Mouse (Mus musculus) gastrocnemius, adult 8-10 months (tissue): ENCODE results near the gene Tgm1. TPM values are rescaled to one million over a fixed set of nuclear protein-coding genes. Genes with fewer than 3 reads are reported as not detected.
A peak's percentile ranks its signal among the peaks of the same experiment; 100 is the strongest.

ENCODE experiments used
- DNase-seq, 2 experiments: peaks; one replicate each; pipeline ENCODE4 v3.0.0; 2022; ENCODE audit warnings: low spot score in 2 of 2
- total RNA-seq, 4 experiments: library from RNA; stranded (reverse); gene quantifications; 2 replicates each; pipeline ENCODE4 v1.2.4; 2022

The Tgm1 gene
- under 1 TPM in 3 of 4 experiments, not detected in 1; 0.09 to 0.12 (median 0.11) TPM for total RNA-seq

GRCm38 (mm10) chr14:55713729-55714122 is at the start of gene Tgm1:
Tgm1 (minus strand) TSS chr14:55713926.
- no peak for DNase-seq

GRCm38 (mm10) chr14:55763166-55763565 is 49.4 kb upstream of the Tgm1 start:
- DNase-seq: no peak

GRCm38 (mm10) chr14:55762001-55762821 is 48.5 kb upstream of the Tgm1 start:
- peak in 1 of 2 experiments; percentile 24 for DNase-seq

GRCm38 (mm10) chr14:55761163-55761562 is 47.4 kb upstream of the Tgm1 start, which contains the start of gene Ltb4r2:
Ltb4r2 (plus strand) TSS chr14:55761428.
- no peak for DNase-seq

DNA sequence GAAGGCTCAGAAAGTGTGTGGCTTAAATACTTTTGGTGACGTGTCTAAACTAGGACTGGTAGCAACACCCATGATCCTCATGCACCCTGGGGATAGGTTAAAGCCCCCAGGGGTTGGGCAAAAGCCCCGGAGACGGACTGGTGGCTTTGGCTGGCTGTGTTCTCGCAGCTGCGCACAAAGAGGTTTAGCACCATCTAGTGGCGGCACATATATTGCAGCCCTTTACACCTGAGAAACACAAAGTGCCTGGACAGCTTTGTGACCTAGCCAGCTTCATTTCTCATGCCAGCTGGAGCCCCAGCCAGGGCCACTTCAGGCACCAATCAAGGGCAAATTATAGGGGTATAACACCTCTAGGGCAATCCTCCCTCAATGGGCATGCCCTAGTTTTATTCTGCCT is 46.4 kb upstream of the Tgm1 start:
- DNase-seq: peak; percentile 75 to 79

DNA sequence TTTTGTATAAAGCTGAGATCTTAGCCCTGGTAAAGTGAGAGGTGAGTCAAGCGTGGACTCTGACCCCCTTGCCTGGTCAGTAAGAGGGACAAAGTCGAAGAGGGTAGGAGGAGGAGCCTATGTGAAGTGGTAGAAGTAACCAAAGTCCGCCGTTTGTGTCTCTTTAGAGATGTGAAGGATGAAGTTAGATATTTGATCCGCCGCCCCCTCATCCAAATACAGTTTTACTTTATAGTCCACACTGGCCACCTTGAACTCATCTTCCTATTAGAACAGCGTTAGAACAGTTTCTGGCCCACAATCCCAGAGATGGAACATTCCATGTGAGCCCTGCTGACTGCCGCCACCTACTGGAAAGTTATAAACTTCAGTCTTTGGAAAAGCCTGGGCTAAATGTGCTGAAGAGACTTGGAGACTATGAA is 44.6 kb upstream of the Tgm1 start, which contains the start of gene Cideb:
TSS of gene Cideb (minus strand) at position 96 of the 422 bp plus-strand sequence.
- DNase-seq: no peak

GRCm38 (mm10) chr14:55757566-55757965 is 43.8 kb upstream of the Tgm1 start:
- DNase-seq: no peak

- DNase-seq: no peak
These were observed 33.5 kb upstream of the Tgm1 start for GRCm38 (mm10) chr14:55747051-55747847.

DNA sequence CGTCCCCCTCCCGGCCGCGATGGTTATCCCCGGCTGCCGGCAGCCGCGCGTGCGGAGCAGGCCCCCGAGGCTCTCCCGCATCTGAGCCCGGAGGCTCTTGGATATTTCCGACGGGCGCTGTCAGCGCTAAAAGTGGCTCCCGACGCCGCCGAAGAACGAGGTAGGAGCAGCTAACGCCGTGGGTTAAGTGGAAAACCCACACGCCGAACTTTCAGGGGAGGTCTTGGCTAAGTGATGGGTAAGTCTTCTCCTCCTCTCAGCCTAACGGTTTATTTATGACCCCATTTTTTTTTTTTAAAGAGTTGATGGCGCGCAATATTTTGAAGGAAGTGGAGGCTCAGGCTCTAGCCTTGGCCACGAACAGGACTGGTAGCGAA is 32.1 kb upstream of the Tgm1 start:
- no peak for DNase-seq

- DNase-seq: peak; percentile 74 to 75
These were observed 31.6 kb upstream of the Tgm1 start, which contains the start of the genes Dhrs1 and Nop9 for GRCm38 (mm10) chr14:55745180-55745860. Dhrs1 (minus strand) TSS chr14:55745690. Nop9 (plus strand) TSS chr14:55745693.

DNA sequence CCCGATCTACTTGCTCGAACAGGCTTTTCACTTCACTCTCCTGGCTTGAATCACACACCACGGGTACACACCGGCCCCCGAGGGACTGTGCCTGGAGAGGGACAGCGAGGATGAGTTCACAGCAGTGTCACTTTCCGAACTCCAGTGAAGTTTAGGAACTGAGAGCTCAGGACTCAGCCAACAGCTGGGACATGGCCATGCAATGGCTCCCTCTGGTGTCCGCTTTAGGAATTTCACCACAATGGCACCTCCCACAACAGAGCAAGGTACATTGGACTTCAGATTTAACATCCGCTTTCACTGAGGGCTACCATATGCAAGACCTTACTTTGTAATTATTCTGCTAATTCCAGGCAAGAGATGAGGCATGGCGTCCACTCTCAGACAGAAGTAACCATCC is 30.0 kb upstream of the Tgm1 start:
- DNase-seq: peak; percentile 75 to 77

GRCm38 (mm10) chr14:55737086-55737687 is 23.5 kb upstream of the Tgm1 start:
- no peak for DNase-seq

GRCm38 (mm10) chr14:55735758-55736157 is 22.0 kb upstream of the Tgm1 start:
- DNase-seq: no peak

DNA sequence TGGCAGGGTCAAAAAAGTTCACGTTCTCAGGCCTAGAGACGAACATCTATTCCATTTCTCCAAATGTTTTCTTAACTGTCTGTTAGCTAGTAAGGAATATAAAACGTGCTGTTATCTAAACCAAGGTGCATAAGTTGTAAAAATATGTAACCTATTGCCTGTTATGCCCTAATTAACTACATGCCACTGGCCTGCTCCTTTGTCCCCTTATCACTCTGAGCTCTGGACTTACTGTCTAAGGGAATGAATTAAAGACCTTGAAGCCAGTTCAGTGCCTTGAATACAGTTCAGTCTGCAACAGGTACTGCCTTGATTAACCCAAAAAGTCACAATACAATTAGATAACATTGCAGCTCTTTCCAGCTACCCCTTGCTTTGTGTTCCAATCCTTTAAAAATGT is 21.6 kb upstream of the Tgm1 start:
- DNase-seq: no peak

- DNase-seq: no peak
These were observed 21.1 kb upstream of the Tgm1 start for GRCm38 (mm10) chr14:55734869-55735268.

- DNase-seq: no peak
These were observed 20.2 kb upstream of the Tgm1 start for GRCm38 (mm10) chr14:55733889-55734288.

GRCm38 (mm10) chr14:55730531-55731032 is 16.9 kb upstream of the Tgm1 start:
- no peak for DNase-seq

- DNase-seq: no peak
These were observed 16.4 kb upstream of the Tgm1 start for GRCm38 (mm10) chr14:55730116-55730515.

DNA sequence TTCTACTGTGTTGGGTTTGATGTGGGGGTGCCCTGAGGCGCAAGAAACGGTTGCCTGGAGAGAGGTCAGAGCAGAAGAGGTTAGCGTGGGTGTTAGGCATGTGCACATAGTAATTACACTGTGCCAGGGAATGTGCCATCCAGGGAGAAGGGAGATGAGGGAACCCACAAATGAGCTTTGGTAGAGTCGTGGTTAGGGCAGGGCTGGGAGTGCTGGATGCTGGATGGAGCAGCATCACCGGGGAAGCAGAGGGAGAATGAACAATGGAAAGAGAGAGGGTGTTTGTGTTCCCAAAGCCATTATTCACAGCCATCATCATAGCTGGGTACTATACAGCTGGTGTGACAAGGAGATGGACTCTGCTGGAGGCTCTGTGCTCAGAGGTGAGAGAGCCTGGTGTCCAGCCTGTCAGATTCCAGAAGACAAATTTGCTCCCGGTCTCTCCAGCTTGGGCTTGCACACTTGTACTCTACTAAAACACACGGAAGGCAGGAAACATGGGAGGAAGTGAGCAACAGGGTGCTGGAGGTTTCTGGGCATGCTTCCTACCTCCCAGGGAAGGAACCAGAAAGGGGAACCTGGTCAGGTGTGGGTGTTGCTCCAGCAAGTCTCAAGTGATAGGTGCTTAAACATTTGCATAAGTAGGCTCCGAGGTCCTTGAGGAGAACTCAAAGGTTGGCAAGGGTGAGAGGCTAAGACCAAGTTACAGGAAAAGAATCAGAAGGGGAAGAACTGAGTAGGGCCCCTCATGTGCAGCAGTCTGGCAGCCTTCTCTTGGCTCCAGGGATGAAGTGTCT is 14.4 kb upstream of the Tgm1 start:
- no peak for DNase-seq

GRCm38 (mm10) chr14:55726261-55726660 is 12.5 kb upstream of the Tgm1 start:
- no peak for DNase-seq
